Mouse (Mus musculus) duodenum, adult 2 months (tissue): ENCODE results near the gene Defb28. TPM values are rescaled to one million over a fixed set of nuclear protein-coding genes. Genes with fewer than 3 reads are reported as not detected.

Experiments used
- polyA plus RNA-seq: library from polyadenylated mRNA; depleted of rRNA; stranded (reverse); fragments of >200 nt; gene quantifications from 2 replicates; pipeline ENCODE4 v1.2.3, GENCODE M21; 2012; ENCODE audit warnings: low replicate concordance; rRNA removed

Defb28 gene
- polyA plus RNA-seq: not detected in 2 replicates

GRCm38 (mm10) chr2:152517981-152518380 is at the start of gene Defb28:
Gene Defb28 (plus strand): TSS chr2:152518255.

DNA sequence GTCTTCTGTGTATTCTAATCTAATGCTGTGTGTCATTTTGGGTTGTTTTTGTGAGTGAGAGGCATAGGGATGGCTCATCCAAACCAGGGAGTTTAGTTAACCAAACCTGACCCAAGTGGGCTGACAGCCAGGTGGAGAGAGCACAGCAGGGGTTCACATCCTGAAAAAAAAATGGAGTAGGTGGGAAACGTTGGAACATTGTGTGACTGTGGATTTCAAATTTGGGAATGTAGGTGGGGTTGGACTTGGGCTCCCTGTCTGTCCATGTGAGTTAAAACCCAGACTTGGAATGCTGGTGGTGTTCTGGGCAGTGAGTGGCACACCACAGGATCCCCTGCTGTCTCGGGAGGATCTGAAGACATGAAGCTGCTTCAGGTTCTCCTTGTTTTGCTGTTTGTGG is 41.3 kb upstream of the Defb28 start, which contains the start of gene Defb20:
Defb20 (plus strand) TSS at position 301 of the 400 bp plus-strand sequence.

GRCm38 (mm10) chr2:152490038-152490437 is 28.0 kb upstream of the Defb28 start, which contains the start of gene Defb22:
Gene Defb22 (minus strand): TSS chr2:152490138.

GRCm38 (mm10) chr2:152511592-152511991 is 6.5 kb upstream of the Defb28 start, which contains the start of gene Defb26:
Gene Defb26 (minus strand): TSS chr2:152511692.

DNA sequence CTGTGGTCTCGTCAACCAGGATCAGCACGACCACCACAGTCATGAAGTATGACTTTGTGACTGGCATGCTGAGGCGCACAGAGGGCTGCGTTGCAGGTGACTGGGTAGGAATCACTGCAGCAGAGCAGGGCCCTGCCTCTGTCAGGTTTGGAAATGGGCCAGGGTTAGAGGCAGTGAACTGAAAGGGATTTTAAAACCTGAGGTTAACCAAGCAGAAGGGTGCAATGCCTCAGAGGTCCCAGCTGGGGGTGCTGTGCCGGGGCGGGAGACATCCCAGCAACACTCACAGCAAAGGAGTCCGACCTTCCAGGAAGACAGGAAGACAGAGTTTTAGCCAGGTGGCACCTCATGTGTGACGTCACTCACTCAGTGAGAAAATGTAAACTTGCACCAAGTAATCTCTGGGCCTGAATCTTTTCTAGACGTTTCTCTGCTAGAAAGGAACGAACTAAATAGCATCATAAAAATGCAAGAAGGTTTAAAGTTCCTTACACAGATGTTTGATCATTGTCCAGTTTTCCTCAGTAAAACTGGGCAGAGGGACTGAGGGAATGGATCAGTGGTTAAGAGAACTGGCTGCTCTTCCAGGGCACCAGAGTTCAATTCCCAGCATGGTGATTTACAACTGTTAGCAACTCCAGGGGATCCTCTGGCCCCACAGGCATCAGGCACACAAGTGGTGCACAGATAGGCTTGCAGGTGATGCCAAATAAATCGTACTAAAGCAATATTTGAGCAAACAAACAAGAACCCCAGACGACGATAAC is 22.1 kb downstream of the Defb28 start, which contains the start of gene Defb29:
Defb29 (minus strand) TSS at position 155 of the 767 bp plus-strand sequence.

DNA sequence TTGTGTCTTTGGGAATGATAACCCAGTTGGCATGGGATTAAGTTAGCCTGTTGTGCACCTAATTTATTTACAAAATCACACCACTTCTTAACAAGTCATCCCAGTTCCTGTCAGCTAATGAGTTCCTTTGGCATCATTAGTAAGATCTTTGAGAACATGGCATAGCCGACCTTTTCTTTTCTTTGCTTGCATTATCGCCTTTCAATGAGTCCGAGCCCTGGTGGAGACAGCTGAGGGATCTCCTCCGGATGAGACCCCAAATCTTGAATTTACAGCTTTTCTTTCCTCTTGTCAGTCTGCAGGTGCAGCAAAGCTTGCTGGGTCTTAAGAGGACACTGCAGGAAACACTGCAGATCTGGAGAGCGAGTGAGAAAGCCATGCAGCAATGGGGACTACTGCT is 51.0 kb downstream of the Defb28 start, which contains the start of gene Gm17416:
Gm17416 (plus strand) TSS at position 301 of the 400 bp plus-strand sequence.

Other genes with a start within 250 kb of the Defb28 start
- gene Tbc1d20, start 224.4 kb upstream of the Defb28 start, polyA plus RNA-seq: 29.8 and 43.3 TPM in 2 replicates
- 178 and 279 TPM in 2 replicates for gene Rbck1, start 185.6 kb upstream of the Defb28 start, polyA plus RNA-seq
- gene Trib3, start 174.2 kb upstream of the Defb28 start, polyA plus RNA-seq: 4.9 and 33.5 TPM in 2 replicates
- gene Nrsn2, start 141.6 kb upstream of the Defb28 start, polyA plus RNA-seq: 0.57 and 0.86 TPM in 2 replicates
- 3.0 and 3.3 TPM in 2 replicates for gene Sox12, start 120.2 kb upstream of the Defb28 start, polyA plus RNA-seq
- 0.54 and 0.89 TPM in 2 replicates for gene Zcchc3, start 103.2 kb upstream of the Defb28 start, polyA plus RNA-seq
- gene 6820408C15Rik, start 102.7 kb upstream of the Defb28 start, polyA plus RNA-seq: not detected in 2 replicates
- not detected in 2 replicates for gene Defb23, start 53.6 kb upstream of the Defb28 start, polyA plus RNA-seq
- not detected in 2 replicates for gene Defb20, start 41.2 kb upstream of the Defb28 start, polyA plus RNA-seq
- gene Defb22, start 28.1 kb upstream of the Defb28 start, polyA plus RNA-seq: not detected in 2 replicates
- gene Defb26, start 6.6 kb upstream of the Defb28 start, polyA plus RNA-seq: not detected in 2 replicates
- not detected in 2 replicates for gene Defb29, start 21.8 kb downstream of the Defb28 start, polyA plus RNA-seq
- not detected in 2 replicates for gene Gm17416, start 51.1 kb downstream of the Defb28 start, polyA plus RNA-seq
- gene Defb21, start 54.5 kb downstream of the Defb28 start, polyA plus RNA-seq: not detected in 2 replicates
- not detected in 2 replicates for gene Defb19, start 62.1 kb downstream of the Defb28 start, polyA plus RNA-seq
- not detected in 2 replicates for gene Defb45, start 81.1 kb downstream of the Defb28 start, polyA plus RNA-seq
- gene Defb36, start 86.1 kb downstream of the Defb28 start, polyA plus RNA-seq: not detected in 2 replicates
- not detected in 2 replicates for gene Defb25, start 104.8 kb downstream of the Defb28 start, polyA plus RNA-seq
- gene Rem1, start 108.7 kb downstream of the Defb28 start, polyA plus RNA-seq: 4.0 and 4.4 TPM in 2 replicates
- gene H13, start 151.2 kb downstream of the Defb28 start, polyA plus RNA-seq: 131 and 168 TPM in 2 replicates
- 1.0 and 1.1 TPM in 2 replicates for gene Mcts2, start 168.8 kb downstream of the Defb28 start, polyA plus RNA-seq
- gene Id1, start 218.0 kb downstream of the Defb28 start, polyA plus RNA-seq: 431 and 630 TPM in 2 replicates
- 0.60 and 1.2 TPM in 2 replicates for gene Cox4i2, start 235.9 kb downstream of the Defb28 start, polyA plus RNA-seq